Mouse (Mus musculus): ENCODE measurements around the gene Col27a1.

Col27a1 gene

DNA sequence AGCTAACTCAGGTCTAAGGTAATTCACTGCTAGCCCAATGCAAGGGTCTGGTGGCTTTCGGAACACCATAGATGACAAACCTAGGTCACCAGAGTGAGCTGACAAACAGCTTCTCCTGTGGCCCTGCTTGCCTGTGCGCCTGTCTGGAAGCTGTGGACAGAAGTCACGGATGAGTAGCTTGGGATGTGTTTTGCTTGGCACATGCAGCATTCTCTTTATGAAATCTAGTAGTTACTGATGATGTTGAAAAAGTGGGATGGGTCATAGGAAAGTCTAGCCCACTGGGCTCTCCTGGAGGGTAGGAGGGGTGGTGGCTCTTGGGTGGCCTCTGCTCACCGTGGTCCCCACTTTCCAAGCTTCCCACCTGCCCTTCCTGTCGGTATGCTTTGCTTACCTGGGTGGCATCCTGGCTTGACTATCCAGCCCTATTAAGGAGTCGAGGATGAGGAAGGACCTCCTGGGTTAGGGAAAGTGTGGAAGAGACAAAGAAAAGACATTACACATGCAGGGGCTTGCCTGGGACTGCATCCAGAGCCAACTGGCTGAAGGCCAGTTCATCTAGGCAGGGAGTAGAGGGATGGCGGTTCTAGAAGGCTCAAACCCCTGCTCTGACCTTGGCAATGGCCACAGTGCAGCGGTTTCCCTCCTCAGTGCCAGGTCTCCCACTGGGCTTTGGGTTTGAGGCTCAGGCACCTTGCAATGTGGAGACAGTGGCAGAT lies 12.5 kb downstream of the Col27a1 start:
- DNase-seq = no peak

DNA sequence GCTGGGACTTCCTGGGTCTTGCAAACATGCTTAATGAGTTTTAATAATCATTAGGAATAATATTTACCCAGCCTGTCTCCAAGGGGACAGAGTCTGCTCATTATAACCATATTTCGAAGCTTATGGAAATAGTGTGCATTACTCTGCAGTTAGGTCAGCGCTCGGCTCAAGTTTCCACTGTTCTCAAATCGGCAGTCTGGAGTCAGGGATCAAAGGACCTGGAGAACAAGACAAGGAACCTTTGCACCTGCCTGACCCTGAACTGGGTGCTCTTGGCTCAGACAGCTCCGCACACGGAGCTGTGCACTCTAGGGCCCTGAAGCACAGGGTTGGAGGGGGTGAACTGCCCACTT lies 13.1 kb downstream of the Col27a1 start:
- no peak for DNase-seq

DNA sequence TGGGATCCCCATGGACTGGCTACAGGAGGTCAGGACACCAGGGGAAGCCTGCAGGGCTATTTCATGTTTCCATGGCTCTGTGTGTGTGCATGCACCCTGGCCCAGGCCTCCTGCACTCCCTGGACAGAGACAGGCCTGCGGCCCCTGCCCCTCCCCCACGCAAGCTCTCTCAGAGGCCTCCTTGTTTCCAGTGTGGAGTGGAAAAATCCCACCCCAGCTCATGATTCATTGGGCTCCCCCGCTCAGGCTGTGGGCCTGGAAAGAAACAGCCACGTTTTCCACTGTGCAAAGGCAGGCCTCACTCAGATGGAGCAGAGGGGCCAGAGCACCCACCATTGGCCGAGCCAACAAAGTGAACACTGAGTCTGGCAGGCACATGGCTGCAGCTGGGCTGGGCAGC lies 15.1 kb downstream of the Col27a1 start:
- DNase-seq = no peak

DNA sequence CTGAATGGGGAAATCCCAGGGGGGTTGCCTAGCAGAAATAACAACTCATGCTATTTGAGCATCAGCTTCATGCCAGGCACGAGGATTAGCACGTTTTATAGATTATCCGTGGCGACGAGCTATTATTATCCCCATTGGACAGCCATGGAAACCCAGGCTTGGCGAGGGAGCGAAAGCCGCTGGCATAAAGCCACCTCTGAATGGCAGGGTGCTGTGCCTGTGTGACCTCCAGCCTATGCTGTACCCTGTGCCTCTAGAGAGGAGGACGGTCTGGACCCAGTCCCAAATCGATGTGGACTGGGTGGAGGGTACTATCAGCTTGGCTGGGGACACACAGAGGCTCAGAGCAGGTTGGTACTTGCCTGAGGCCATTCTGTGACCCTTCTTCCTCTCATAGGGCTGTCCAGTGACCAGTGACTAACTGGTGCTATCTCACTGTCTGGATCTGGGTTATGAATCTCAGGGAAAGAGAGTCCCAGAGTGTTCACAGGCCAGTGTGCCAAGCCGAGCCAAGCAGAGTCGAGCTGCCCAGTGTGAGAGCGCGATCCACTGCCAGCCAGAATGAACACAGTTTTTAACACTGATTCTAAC lies 16.3 kb downstream of the Col27a1 start:
- no peak for DNase-seq

DNA sequence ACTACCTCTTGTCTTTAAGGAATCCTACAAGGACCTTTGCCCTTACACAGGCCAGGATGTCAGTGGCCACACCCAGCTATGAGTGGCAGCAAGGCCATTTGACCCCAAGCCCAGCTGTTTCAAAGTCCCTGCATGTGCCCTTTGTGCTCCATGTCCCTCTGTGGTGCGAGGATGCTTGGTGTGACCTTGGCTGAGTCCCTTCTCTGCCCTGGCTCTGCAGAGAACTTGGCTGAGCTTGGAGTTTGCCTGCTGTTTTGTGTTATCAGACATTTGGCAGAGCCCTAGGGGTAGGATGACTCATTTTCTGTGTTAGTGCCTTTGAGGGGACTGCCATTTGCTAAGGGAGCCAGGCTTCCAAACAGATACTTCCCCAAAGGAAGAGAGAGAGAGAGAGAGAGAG lies 17.3 kb downstream of the Col27a1 start:
- DNase-seq = no peak

DNA sequence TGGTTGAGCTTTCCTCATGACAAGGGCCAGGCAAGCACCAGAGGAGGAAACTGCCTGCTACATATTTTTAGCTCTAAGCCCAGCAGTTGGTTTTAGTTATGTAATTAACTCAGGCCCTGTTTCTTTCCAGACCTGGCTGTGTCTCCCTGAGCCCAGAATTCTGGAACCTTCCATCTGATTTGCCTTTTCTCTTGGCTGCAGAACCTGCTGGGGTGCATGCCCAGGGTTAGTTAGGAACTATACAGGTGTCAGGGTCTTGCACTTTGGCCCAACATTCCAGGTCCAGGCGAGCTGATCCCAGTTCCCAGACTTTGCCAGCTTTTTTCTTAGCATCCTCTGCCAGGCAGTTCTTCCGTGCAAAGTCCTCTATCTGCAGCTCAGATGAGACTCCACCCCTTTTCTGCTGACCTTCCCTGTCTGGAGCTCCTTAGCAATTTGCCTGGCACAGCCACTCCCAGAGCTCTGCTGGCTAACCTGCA lies 18.8 kb downstream of the Col27a1 start:
- DNase-seq = no peak

- no peak for DNase-seq
Measured at GRCm38 (mm10) chr4:63233557-63234452, 20.0 kb downstream of the Col27a1 start.

GRCm38 (mm10) chr4:63234852-63235251 lies 21.0 kb downstream of the Col27a1 start:
- no peak for DNase-seq

DNA sequence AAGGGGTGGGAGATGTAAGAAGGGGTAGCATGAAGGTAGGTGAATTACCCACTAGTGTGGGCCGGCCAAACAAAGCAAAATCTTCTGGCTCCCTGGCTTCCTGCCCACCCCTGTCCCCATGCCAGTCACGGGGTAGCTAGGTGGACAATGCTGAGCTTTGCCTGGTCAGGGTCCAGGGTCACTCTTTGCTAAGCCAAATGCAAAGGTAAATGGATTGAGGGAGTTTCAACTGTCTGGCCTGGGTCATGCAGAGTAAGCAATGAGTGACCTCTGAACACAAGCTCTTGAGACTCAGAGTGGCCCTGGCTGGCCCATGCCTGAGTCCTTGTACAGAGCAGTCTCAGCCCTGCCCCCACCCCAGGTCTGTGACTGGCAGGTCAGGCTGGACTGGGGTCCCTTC lies 22.4 kb downstream of the Col27a1 start:
- no peak for DNase-seq

DNA sequence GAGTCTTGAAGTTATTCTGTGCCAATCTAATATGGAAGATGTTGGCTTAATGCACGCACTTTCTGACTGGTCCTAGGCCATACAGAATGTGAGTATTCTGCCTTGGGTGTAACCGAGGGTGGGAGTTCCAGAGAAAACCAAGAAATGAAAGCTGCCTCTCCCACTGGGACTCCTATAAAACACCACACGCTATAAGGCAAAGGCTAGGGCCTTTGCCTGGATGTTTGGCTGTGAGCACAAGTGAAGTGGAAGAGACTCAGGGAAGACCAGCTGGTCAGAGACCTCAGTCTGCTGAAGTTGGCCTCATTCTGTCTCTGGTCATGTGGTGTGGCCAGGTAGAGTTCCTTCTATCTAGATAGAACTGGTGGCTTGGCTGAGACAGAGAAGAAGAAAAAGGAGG lies 23.4 kb downstream of the Col27a1 start:
- no peak for DNase-seq

DNA sequence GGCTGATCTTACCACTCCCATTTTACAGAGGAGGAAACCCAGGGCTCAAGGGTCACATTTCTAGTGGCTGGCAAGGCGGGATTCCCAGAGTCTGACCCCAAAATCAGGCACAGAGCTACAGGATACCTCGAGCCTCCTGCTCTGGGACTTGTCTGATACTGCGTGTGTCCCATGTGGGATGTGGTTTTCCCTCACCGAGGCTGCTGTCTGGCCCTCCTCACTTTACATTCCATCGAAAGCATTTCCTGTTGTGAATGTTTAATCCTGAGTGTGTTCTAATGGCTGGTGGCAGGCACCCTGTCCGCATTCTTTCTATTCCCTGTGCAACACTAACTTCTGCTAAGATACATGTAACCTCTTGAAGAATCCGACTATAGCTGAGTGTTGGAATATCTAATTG lies 24.3 kb downstream of the Col27a1 start:
- DNase-seq = no peak

GRCm38 (mm10) chr4:63238722-63239121 lies 24.9 kb downstream of the Col27a1 start:
- DNase-seq = no peak

DNA sequence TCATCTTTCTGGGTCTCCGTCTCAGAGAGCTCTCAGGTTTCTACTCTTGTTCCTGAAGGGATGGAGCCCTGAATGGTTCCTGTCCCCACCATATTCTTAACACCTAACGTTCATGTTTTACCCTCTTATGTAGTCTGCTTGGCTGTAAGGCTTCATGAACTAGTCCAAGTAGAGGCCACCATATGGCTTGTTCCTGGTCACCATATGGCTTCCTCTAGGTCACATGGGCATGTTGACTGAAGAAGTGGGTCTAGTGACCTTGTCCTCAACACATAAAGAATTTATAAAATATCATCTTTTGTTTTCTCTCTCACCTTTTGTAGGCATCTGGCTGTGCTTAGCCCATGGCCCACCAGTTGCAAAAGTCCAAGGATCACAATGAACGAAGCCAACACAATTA lies 27.2 kb downstream of the Col27a1 start:
- no peak for DNase-seq

GRCm38 (mm10) chr4:63247991-63248390 lies 34.2 kb downstream of the Col27a1 start:
- no peak for DNase-seq

DNA sequence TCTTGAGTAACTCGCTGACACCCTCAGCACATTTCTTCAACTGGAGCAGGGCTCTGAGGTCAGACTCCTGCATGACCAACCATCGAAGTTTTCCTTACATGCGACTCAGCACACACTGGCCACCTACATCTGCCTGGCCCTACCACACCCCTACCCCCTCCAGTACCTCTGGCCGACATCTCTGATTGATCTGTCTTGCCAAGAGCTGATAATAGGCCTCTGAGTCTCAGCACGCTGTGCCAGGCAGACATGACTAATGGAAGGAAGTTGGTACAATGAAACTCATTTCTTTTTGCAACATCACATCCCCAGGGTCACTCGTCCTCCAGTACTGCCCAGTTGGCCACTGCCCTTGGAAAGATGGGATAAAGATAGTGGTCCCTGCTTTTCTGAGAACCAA lies 35.1 kb downstream of the Col27a1 start:
- DNase-seq = no peak

DNA sequence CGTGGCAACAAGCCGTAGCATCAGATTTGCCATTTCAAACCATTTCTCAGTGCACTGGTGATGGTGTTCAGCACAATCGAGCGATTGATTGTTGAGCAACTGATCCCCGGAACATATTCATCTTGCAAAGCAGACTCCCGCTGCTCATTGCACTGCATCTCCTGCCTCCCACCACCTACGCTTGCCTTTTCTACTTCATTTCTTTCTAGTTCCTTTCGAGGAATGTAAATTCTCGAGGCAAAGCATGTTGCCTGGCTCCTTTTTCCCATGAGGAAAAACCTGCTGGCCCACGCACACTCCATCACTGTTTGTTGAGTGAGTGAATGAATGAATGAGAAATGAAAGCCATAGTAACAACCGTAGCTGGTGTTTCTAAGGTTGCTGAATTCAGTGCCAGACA lies 38.0 kb downstream of the Col27a1 start:
- no peak for DNase-seq

- no peak for DNase-seq
Measured at GRCm38 (mm10) chr4:63253716-63254115, 39.9 kb downstream of the Col27a1 start.

- DNase-seq = no peak
Measured at GRCm38 (mm10) chr4:63254151-63254550, 40.3 kb downstream of the Col27a1 start.

- DNase-seq = no peak
Measured at GRCm38 (mm10) chr4:63256371-63256770, 42.6 kb downstream of the Col27a1 start.

- DNase-seq = no peak
Measured at GRCm38 (mm10) chr4:63257346-63257745, 43.5 kb downstream of the Col27a1 start.

DNA sequence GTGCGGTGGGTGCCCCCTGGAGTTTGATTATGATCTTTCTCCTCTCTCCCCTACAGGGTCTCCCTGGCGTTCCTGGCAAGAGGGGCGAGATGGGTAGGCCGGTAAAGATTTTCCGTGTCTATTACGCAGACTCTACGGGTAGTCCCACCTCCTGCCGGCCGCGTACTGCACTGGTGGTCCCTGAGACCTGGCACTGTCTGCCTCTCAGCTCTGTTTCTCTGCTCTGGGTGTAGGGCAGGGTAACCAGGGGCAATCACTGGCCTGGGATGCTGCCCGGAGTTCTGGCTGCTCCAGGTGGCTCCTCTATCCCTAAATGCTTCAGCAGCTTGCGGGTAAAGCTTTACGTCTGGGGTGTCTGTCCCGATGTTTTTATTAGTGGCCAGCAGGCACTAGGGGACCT lies 44.3 kb downstream of the Col27a1 start:
- DNase-seq = no peak

- DNase-seq = no peak
Measured at GRCm38 (mm10) chr4:63259066-63259465, 45.3 kb downstream of the Col27a1 start.

DNA sequence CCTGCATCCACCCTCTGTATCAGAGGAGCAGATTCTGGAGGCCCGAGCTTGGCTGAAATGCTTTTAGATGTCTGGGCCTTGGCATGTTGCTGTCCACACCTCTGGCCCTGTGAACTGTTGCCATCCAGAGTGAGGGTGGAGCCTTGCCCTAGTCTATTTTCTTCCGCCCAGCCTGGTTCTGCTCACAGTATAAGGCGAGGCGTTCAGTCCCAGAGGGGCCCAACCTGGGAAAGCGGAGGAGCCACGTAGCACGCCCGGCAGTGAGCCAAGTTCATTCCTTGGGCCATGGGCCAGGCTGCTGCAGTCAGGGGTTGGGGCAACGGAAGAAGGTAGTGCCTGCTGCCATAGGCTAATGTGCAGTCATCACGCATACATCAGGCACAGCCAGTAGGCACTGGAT lies 46.7 kb downstream of the Col27a1 start:
- no peak for DNase-seq

DNA sequence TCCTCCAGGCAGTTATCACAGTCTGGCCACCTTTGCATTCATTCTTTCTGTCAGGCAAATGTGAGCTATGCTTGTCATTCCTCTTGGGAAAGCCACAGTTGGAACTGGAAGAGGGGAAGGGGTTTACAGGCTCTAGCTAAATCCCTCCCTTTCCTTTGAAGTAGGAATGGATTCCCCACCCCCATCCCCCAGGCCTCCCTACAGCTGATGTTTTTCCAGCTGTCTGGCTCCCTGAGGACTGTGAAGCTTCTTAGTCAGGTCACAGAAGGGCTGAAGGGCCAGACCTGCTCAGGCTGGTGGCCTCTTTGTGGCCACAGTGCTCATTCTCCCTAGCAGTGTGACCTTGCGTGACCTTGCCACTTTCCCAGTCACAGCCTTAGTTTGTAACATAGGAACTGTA lies 49.1 kb downstream of the Col27a1 start:
- no peak for DNase-seq
